Comparison of ENCODE assay signal across 30 mouse cellular contexts in the genomic region with DNA sequence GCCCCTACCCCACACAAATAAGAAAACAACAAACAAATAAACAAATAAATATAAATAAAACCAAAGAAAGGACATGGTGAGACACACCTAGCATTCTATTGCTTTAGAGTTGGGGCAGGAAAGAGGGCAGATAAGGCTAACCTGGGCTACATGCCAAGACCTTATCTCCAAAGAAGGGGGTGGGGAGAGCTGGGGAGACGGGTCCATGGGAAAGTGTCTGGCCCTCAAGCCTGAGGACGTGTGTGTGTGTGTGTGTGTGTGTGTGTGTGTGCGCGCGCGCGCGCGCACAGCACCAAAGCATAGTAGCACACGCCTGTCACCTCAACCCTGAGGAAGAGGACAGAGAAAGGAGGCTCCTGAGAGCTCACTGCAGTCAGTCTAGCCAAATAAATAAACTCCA. TPM values are rescaled to one million over a fixed set of nuclear protein-coding genes. Genes with fewer than 3 reads are reported as not detected.
DNase-seq lines count a peak whose midpoint lies in the region; ATAC-seq and TF ChIP-seq lines count a peak whose summit lies in the region.
"Had no signal": no experiment of that assay in that cellular context is flagged by ENCODE, and none has a peak within 500 bp of the region (broad histone marks: within the 10 kb centered on the region; RNA-seq: fewer than 3 reads in every experiment).

No protein-coding gene starts in this region.

- H3K27me3 ChIP-seq in lung, embryonic 16.5 days (ENCODE audit: control insufficient read depth, insufficient read depth, low read depth, low read length) = no peaks in the 10 kb centered on the region
- no peaks in the 10 kb centered on the region for H3K27me3 ChIP-seq in lung, postnatal 0 days (replicated peaks; ENCODE audit: insufficient read depth, low read length)
- no peaks in the 10 kb centered on the region for H3K27me3 ChIP-seq in heart, embryonic 11.5 days (ENCODE audit: control insufficient read depth, insufficient read depth, low read length)
- H3K27me3 ChIP-seq in heart, embryonic 16.5 days (ENCODE audit: control insufficient read depth, insufficient read depth, low read length) = no peaks in the 10 kb centered on the region
- H3K27me3 ChIP-seq in embryonic facial prominence, embryonic 10.5 days (replicated peaks; ENCODE audit: low read depth, poor library complexity, severe bottlenecking) = no peaks in the 10 kb centered on the region
- H3K27me3 ChIP-seq: embryonic facial prominence, embryonic 12.5 days; limb, embryonic 15.5 days had no signal

- H3K4me3 ChIP-seq in lung, embryonic 16.5 days (ENCODE audit: low read length) = no peak overlapping the region
- H3K4me3 ChIP-seq in lung, postnatal 0 days (ENCODE audit: low read depth, low read length) = no peak overlapping the region
- H3K4me3 ChIP-seq in heart, embryonic 11.5 days (ENCODE audit: low read depth, low read length) = no peak overlapping the region
- no peak overlapping the region for H3K4me3 ChIP-seq in heart, embryonic 16.5 days (ENCODE audit: low read length)
- H3K4me3 ChIP-seq in embryonic facial prominence, embryonic 10.5 days = no peak overlapping the region
- H3K4me3 ChIP-seq: embryonic facial prominence, embryonic 12.5 days; limb, embryonic 15.5 days; midbrain, embryonic 10.5 days had no signal

- H3K4me2 ChIP-seq in lung, embryonic 16.5 days (ENCODE audit: low read depth, low read length) = no peak overlapping the region
- no peak overlapping the region for H3K4me2 ChIP-seq in lung, postnatal 0 days (replicated peaks; ENCODE audit: low read depth, low read length)
- no peak overlapping the region for H3K4me2 ChIP-seq in heart, embryonic 11.5 days
- no peak overlapping the region for H3K4me2 ChIP-seq in heart, embryonic 16.5 days (ENCODE audit: low read depth, low read length)
- H3K4me2 ChIP-seq: embryonic facial prominence, embryonic 12.5 days; hindbrain, embryonic 14.5 days; limb, embryonic 15.5 days had no signal

- no peaks in the 10 kb centered on the region for H3K9me3 ChIP-seq in lung, embryonic 16.5 days (ENCODE audit: control insufficient read depth, low read length)
- no peaks in the 10 kb centered on the region for H3K9me3 ChIP-seq in lung, postnatal 0 days (ENCODE audit: low read length)
- H3K9me3 ChIP-seq in heart, embryonic 11.5 days (replicated peaks; ENCODE audit: control insufficient read depth, low read length) = no peaks in the 10 kb centered on the region
- no peaks in the 10 kb centered on the region for H3K9me3 ChIP-seq in heart, embryonic 16.5 days (replicated peaks; ENCODE audit: control insufficient read depth, low read length)
- H3K9me3 ChIP-seq in embryonic facial prominence, embryonic 10.5 days = no peaks in the 10 kb centered on the region
- H3K9me3 ChIP-seq: embryonic facial prominence, embryonic 12.5 days; limb, embryonic 15.5 days; midbrain, embryonic 10.5 days had no signal

- H3K27ac ChIP-seq in lung, embryonic 16.5 days (ENCODE audit: low read length) = no peak overlapping the region
- no peak overlapping the region for H3K27ac ChIP-seq in lung, postnatal 0 days (ENCODE audit: low read length)
- H3K27ac ChIP-seq in heart, embryonic 11.5 days (ENCODE audit: low read depth, low read length) = no peak overlapping the region
- H3K27ac ChIP-seq in heart, embryonic 16.5 days (ENCODE audit: low read length) = no peak overlapping the region; the same call in 1 of the 2 replicates
- no peak overlapping the region for H3K27ac ChIP-seq in embryonic facial prominence, embryonic 10.5 days (replicated peaks)
- H3K27ac ChIP-seq: embryonic facial prominence, embryonic 12.5 days; hindbrain, embryonic 14.5 days; kidney, postnatal 0 days; limb, embryonic 15.5 days; midbrain, embryonic 10.5 days had no signal

- TF ChIP-seq CTCF in lung, postnatal 0 days (IDR thresholded peaks at IDR 0.05) = no peak

- whole genome bisulfite sequencing in lung, embryonic 16.5 days = 74% methylated on average over 10 of the region's 10 CpGs
- WGBS in lung, postnatal 0 days = 69% methylated on average over 10 of the region's 10 CpGs
- WGBS in heart, embryonic 11.5 days (ENCODE audit: insufficient replicate concordance) = 75% methylated on average over 10 of the region's 10 CpGs
- 64% methylated on average over 10 of the region's 10 CpGs for WGBS in heart, embryonic 16.5 days
- WGBS in embryonic facial prominence, embryonic 10.5 days = 97% methylated on average over 10 of the region's 10 CpGs

- TF ChIP-seq EP300 in lung, postnatal 0 days (IDR thresholded peaks at IDR 0.05) = no peak

- no peak for DNase-seq in lung, postnatal 0 days (ENCODE audit: low spot score)
- no peak for DNase-seq in thymus, postnatal 10 days (ENCODE audit: low spot score in 2 of 2)
- no peak for DNase-seq in embryonic facial prominence, embryonic 10.5 days (ENCODE audit: low spot score)
- DNase-seq: adrenal gland, postnatal 25 days; cerebellum, adult 9-10 months; gastrocnemius, postnatal 25 days; kidney, adult 2 months; left cerebral cortex, postnatal 4 days; lung, postnatal 4 days; right cerebral cortex, adult 18-20 months; right cerebral cortex, postnatal 4 days; thymus, adult 18-20 months; thymus, postnatal 4 days had no signal

- H3K36me3 ChIP-seq in lung, embryonic 16.5 days (ENCODE audit: control insufficient read depth, insufficient read depth, low read length) = peaks cover 14% of the 10 kb centered on the region
- no peaks in the 10 kb centered on the region; the same call in 1 of the 2 replicates for H3K36me3 ChIP-seq in lung, postnatal 0 days (ENCODE audit: insufficient read depth, low read length)
- H3K36me3 ChIP-seq in heart, embryonic 11.5 days (ENCODE audit: control insufficient read depth, insufficient read depth, low read length) = peaks cover 9% of the 10 kb centered on the region; the same call in 1 of the 2 replicates
- H3K36me3 ChIP-seq in heart, embryonic 16.5 days (ENCODE audit: control insufficient read depth, insufficient read depth) = peaks cover 6% of the 10 kb centered on the region; the same call in 1 of the 2 replicates
- H3K36me3 ChIP-seq in embryonic facial prominence, embryonic 10.5 days (replicated peaks) = peaks cover 51% of the 10 kb centered on the region
- H3K36me3 ChIP-seq: midbrain, embryonic 10.5 days had no signal

- ATAC-seq in lung, embryonic 16.5 days (ENCODE audit: low read depth) = 0 out of 2 replicates have a peak, but pooled peaks have one; percentile 15
- ATAC-seq in lung, postnatal 0 days = no peak
- ATAC-seq in heart, embryonic 11.5 days (replicated peaks; ENCODE audit: insufficient number of reproducible peaks, low FRiP score, low TSS enrichment) = 0 out of 2 replicates have a peak, but pooled peaks have one; percentile 42
- peak; percentile 70 for ATAC-seq in heart, embryonic 16.5 days (replicated peaks; ENCODE audit: extremely low read depth, insufficient read depth, low FRiP score)
- no peak for ATAC-seq in inflammation-experienced regulatory T-cells, adult 6 months
- ATAC-seq: midbrain, embryonic 16.5 days had no signal

- H3K9ac ChIP-seq in lung, embryonic 16.5 days (ENCODE audit: low read length) = no peak overlapping the region
- no peak overlapping the region for H3K9ac ChIP-seq in lung, postnatal 0 days (replicated peaks; ENCODE audit: low read depth)
- H3K9ac ChIP-seq in heart, embryonic 11.5 days (ENCODE audit: low read depth, low read length) = no peak overlapping the region
- no peak overlapping the region for H3K9ac ChIP-seq in heart, embryonic 16.5 days (ENCODE audit: low read length)
- H3K9ac ChIP-seq: embryonic facial prominence, embryonic 12.5 days; hindbrain, embryonic 14.5 days; limb, embryonic 15.5 days had no signal

- no peaks in the 10 kb centered on the region for H3K4me1 ChIP-seq in lung, embryonic 16.5 days (replicated peaks; ENCODE audit: control insufficient read depth, insufficient read depth, low read length)
- no peaks in the 10 kb centered on the region for H3K4me1 ChIP-seq in lung, postnatal 0 days (ENCODE audit: insufficient read depth, low read depth, low read length)
- no peaks in the 10 kb centered on the region; the same call in 1 of the 2 replicates for H3K4me1 ChIP-seq in heart, embryonic 11.5 days (ENCODE audit: control insufficient read depth, insufficient read depth, low read length)
- H3K4me1 ChIP-seq in heart, embryonic 16.5 days (ENCODE audit: control insufficient read depth, insufficient read depth, low read length) = peaks cover 9% of the 10 kb centered on the region
- H3K4me1 ChIP-seq in embryonic facial prominence, embryonic 10.5 days = no peaks in the 10 kb centered on the region
- H3K4me1 ChIP-seq: embryonic facial prominence, embryonic 12.5 days; limb, embryonic 15.5 days; midbrain, embryonic 10.5 days had no signal

RNA-seq across cellular contexts. Expression of a gene that starts 13.3 kb away (rescaled TPM):
- 132 and 147 TPM in 2 replicates for polyA plus RNA-seq in lung, embryonic 16.5 days (2015; fragmentation: Nextera tagmentation; extraction: Ambion mirVana)
- polyA plus RNA-seq in lung, postnatal 0 days (2015; fragmentation: Nextera tagmentation; extraction: Ambion mirVana) = 83.8 and 84.8 TPM in 2 replicates
- polyA plus RNA-seq in heart, embryonic 11.5 days (2014; fragmentation: Nextera tagmentation; extraction: Ambion mirVana) = 129 and 138 TPM in 2 replicates
- polyA plus RNA-seq in heart, embryonic 16.5 days (2015; fragmentation: Nextera tagmentation; extraction: Ambion mirVana) = 131 and 138 TPM in 2 replicates
- polyA plus RNA-seq in inflammation-experienced regulatory T-cells, adult 6 months (2017; shearing (Covaris generic)) = 1 to 10 TPM; 2.5 to 3.9 (median 3.1) TPM
- polyA plus RNA-seq in embryonic facial prominence, embryonic 10.5 days (2016; fragmentation: Nextera tagmentation; extraction: Ambion mirVana) = 44.4 and 52.2 TPM in 2 replicates

RNA-seq across cellular contexts. Expression of a gene that starts 23.7 kb away (rescaled TPM):
- polyA plus RNA-seq in lung, embryonic 16.5 days (2015; fragmentation: Nextera tagmentation; extraction: Ambion mirVana) = 51.7 and 53.6 TPM in 2 replicates
- 23.3 and 23.4 TPM in 2 replicates for polyA plus RNA-seq in lung, postnatal 0 days (2015; fragmentation: Nextera tagmentation; extraction: Ambion mirVana)
- 39.6 and 46.2 TPM in 2 replicates for polyA plus RNA-seq in heart, embryonic 11.5 days (2014; fragmentation: Nextera tagmentation; extraction: Ambion mirVana)
- 41.9 and 42.5 TPM in 2 replicates for polyA plus RNA-seq in heart, embryonic 16.5 days (2015; fragmentation: Nextera tagmentation; extraction: Ambion mirVana)
- polyA plus RNA-seq in inflammation-experienced regulatory T-cells, adult 6 months (2017; shearing (Covaris generic)) = 10 to 100 TPM; 30.2 to 38.0 (median 34.6) TPM
- polyA plus RNA-seq in embryonic facial prominence, embryonic 10.5 days (2016; fragmentation: Nextera tagmentation; extraction: Ambion mirVana) = 22.0 and 22.8 TPM in 2 replicates

RNA-seq across cellular contexts. Expression of a gene that starts 23.7 kb away (rescaled TPM):
- polyA plus RNA-seq in lung, embryonic 16.5 days (2015; fragmentation: Nextera tagmentation; extraction: Ambion mirVana) = 11.1 and 11.2 TPM in 2 replicates
- polyA plus RNA-seq in lung, postnatal 0 days (2015; fragmentation: Nextera tagmentation; extraction: Ambion mirVana) = 5.5 TPM in 2 replicates
- 4.3 and 6.3 TPM in 2 replicates for polyA plus RNA-seq in heart, embryonic 11.5 days (2014; fragmentation: Nextera tagmentation; extraction: Ambion mirVana)
- 8.2 and 10.0 TPM in 2 replicates for polyA plus RNA-seq in heart, embryonic 16.5 days (2015; fragmentation: Nextera tagmentation; extraction: Ambion mirVana)
- polyA plus RNA-seq in inflammation-experienced regulatory T-cells, adult 6 months (2017; shearing (Covaris generic)) = 10 to 100 TPM in 2 of 3 experiments, 1 to 10 TPM in 1; 9.9 to 14.3 (median 12.1) TPM
- 11.8 and 14.1 TPM in 2 replicates for polyA plus RNA-seq in embryonic facial prominence, embryonic 10.5 days (2016; fragmentation: Nextera tagmentation; extraction: Ambion mirVana)

RNA-seq across cellular contexts. Expression of a gene that starts 47.2 kb away (rescaled TPM):
- not detected in 2 replicates for polyA plus RNA-seq in lung, embryonic 16.5 days (2015; fragmentation: Nextera tagmentation; extraction: Ambion mirVana)
- 2.3 and 3.0 TPM in 2 replicates for polyA plus RNA-seq in lung, postnatal 0 days (2015; fragmentation: Nextera tagmentation; extraction: Ambion mirVana)
- not detected in 2 replicates for polyA plus RNA-seq in heart, embryonic 11.5 days (2014; fragmentation: Nextera tagmentation; extraction: Ambion mirVana)
- not detected in 2 replicates for polyA plus RNA-seq in heart, embryonic 16.5 days (2015; fragmentation: Nextera tagmentation; extraction: Ambion mirVana)
- polyA plus RNA-seq in inflammation-experienced regulatory T-cells, adult 6 months (2017; shearing (Covaris generic)) = 1 to 10 TPM in 2 of 3 experiments, not detected in 1; 3.4 to 5.9 TPM
- not detected in 2 replicates for polyA plus RNA-seq in embryonic facial prominence, embryonic 10.5 days (2016; fragmentation: Nextera tagmentation; extraction: Ambion mirVana)
- polyA plus RNA-seq: brain, embryonic 14.5 days; C2C12; cortical plate, adult 2 months; embryonic facial prominence, embryonic 12.5 days; forebrain, embryonic 11.5 days; hindbrain, embryonic 14.5 days; intestine, embryonic 14.5 days; kidney, adult 2 months; limb, embryonic 15.5 days; midbrain, embryonic 10.5 days; midbrain, embryonic 16.5 days; neural tube, embryonic 14.5 days; stomach, embryonic 16.5 days had no signal

Comparison
In these comparisons a context has a peak if more than half of its experiments do, and no peak if none do; other contexts are left out.
1. ATAC-seq: peak in lung, embryonic 16.5 days (single experiment), heart, embryonic 11.5 days (single experiment) and heart, embryonic 16.5 days (single experiment); none in lung, postnatal 0 days (single experiment) and inflammation-experienced regulatory T-cells, adult 6 months (single experiment).